Mouse (Mus musculus): ENCODE data around the gene Dock2. TPM values are rescaled to one million over a fixed set of nuclear protein-coding genes. Genes with fewer than 3 reads are reported as not detected.

The Dock2 gene
- polyA plus RNA-seq, 1 experiment from 2014 or later: 1.4 TPM

DNA sequence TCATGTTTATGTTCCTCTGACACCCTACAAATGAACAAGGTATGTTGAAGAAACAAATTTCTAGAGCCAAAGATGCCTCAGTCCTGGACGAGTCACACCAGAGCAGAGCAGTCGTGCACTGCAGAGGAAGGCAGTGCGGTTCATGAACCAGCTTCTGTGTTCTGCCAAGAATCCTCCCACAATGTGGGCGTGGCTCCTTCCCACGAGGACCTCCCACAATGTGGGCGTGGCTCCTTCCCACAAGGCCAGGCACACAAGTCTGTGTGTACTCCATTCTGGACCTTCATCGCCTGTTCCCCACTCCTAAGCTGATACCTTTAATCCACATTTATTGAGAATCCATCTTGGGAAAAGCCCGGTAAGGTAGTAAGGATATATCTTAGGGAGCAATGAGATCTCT is 8.2 kb upstream of the Dock2 start:
- no peak for ATAC-seq
- Histone ChIP-seq H3K9ac (ENCODE audit: low read depth, low read length) (no peak overlapping the region), H3K9me3 (ENCODE audit: control insufficient read depth, low read length) (no peaks in the 10 kb centered on the region), H3K27me3 (replicated peaks; ENCODE audit: control insufficient read depth, insufficient read depth, low read length) (no peaks in the 10 kb centered on the region), H3K36me3 (ENCODE audit: control insufficient read depth, insufficient read depth, low read length) (no peaks in the 10 kb centered on the region), H3K27ac (ENCODE audit: low read length) (no peak overlapping the region), H3K4me1 (ENCODE audit: control insufficient read depth, insufficient read depth, low read length) (no peaks in the 10 kb centered on the region), H3K4me3 (ENCODE audit: low read length) (no peak overlapping the region), H3K4me2 (ENCODE audit: low read depth, low read length) (no peak overlapping the region)
- WGBS: 57% methylated on average over 8 of the region's 8 CpGs

DNA sequence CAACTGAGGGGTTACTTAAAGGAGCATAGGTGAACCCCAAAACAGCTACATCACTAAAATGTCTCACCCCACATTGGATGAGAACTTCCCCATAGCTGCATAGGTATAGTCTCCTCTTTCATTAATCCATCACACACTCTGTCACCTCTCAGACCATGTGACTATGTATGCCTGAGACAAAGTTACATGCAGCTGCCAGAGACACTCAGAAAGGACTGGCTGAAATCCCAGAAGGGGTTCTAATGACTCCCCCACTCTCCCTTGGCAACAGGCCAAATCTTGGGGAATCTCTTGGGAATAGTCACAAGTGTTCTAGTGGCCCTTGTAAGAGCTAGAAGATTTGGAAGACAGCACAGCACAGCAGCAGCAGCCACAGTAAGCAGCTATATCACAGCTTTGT is 1.2 kb upstream of the Dock2 start:
- H3K4me2 ChIP-seq (ENCODE audit: low read depth, low read length): no peak overlapping the region
- H3K4me3 ChIP-seq (ENCODE audit: low read length): no peak overlapping the region
- no peaks in the 10 kb centered on the region for H3K27me3 ChIP-seq (replicated peaks; ENCODE audit: control insufficient read depth, insufficient read depth, low read length)
- H3K9me3 ChIP-seq (ENCODE audit: control insufficient read depth, low read length): no peaks in the 10 kb centered on the region
- no peaks in the 10 kb centered on the region for H3K36me3 ChIP-seq (ENCODE audit: control insufficient read depth, insufficient read depth, low read length)
- H3K27ac ChIP-seq (ENCODE audit: low read length): no peak overlapping the region
- no peak for ATAC-seq
- H3K9ac ChIP-seq (ENCODE audit: low read depth, low read length): no peak overlapping the region
- no peaks in the 10 kb centered on the region for H3K4me1 ChIP-seq (ENCODE audit: control insufficient read depth, insufficient read depth, low read length)

DNA sequence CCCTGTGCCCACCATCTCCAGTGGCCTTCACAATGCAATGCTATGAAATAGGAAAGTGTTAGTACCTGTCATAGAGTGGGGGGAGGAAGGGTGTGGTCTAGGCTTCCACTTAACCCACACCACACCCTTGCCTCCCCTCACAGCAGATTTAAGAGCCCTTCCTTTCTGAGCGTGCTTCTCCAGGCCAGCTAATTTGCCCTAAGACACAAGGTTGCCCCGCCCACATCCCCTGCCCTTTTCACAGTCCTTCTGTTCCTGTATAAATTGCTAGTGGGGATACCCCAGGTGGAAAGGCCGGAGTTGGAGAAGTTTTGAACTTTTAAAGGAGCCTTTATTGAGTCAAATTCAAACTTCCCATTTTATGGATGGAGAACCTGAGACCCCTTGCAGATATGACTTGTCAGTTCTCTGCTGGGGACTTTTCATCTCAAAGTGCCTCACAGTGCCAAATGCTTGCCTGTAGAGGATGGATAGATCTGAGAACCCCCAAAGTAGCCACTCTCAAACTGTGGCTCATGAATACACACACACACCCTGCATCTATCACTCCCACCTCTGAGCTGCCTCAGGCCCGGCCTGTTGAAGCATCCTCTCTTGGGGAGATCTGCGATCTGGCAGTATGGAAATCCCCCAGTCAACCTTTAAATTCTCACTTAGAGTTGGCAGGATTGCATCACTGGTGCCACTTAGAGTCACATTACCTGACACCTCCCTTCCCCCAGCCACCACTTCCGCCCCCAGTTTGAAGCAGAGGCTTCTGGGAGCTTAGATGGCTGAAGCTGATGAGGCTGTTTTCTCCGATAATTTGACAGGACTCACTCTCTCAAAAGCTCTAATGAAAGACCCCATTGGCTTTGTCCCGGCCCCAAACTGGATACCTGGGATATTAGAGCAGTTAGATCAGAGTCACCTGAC is 919 bp downstream of the Dock2 start:
- Histone ChIP-seq H3K9ac (ENCODE audit: low read depth, low read length) (no peak overlapping the region), H3K9me3 (ENCODE audit: control insufficient read depth, low read length) (no peaks in the 10 kb centered on the region), H3K36me3 (ENCODE audit: control insufficient read depth, insufficient read depth, low read length) (no peaks in the 10 kb centered on the region), H3K4me2 (ENCODE audit: low read depth, low read length) (no peak overlapping the region), H3K27ac (ENCODE audit: low read length) (no peak overlapping the region), H3K27me3 (replicated peaks; ENCODE audit: control insufficient read depth, insufficient read depth, low read length) (no peaks in the 10 kb centered on the region), H3K4me3 (ENCODE audit: low read length) (no peak overlapping the region; the same call in 1 of the 2 replicates), H3K4me1 (ENCODE audit: control insufficient read depth, insufficient read depth, low read length) (no peaks in the 10 kb centered on the region)
- WGBS: 70% methylated on average over 8 of the region's 8 CpGs
- ATAC-seq: no peak

DNA sequence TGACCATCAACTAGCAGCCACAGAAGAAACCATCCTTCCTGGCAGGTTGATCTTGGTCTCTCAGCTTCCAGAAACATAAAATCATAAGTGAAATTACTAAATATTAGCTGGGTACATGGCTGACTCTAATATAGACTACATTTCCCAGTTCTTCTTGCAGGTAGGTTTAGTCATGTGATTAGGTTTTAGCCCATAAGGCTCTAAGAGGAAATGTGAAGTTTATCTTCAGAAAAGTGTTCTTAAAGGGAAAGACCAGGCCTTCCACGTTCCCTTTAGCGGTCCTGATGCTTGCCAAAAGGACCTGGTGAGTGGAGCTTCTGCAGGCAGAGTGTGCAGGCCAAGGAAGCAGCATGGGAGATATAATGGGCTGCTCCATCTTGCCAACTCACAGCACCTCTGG is 2.9 kb downstream of the Dock2 start:
- Histone ChIP-seq H3K36me3 (ENCODE audit: control insufficient read depth, insufficient read depth, low read length) (no peaks in the 10 kb centered on the region), H3K4me2 (ENCODE audit: low read depth, low read length) (no peak overlapping the region), H3K9ac (ENCODE audit: low read depth, low read length) (no peak overlapping the region), H3K4me1 (ENCODE audit: control insufficient read depth, insufficient read depth, low read length) (no peaks in the 10 kb centered on the region), H3K27me3 (replicated peaks; ENCODE audit: control insufficient read depth, insufficient read depth, low read length) (no peaks in the 10 kb centered on the region), H3K4me3 (ENCODE audit: low read length) (no peak overlapping the region), H3K27ac (ENCODE audit: low read length) (no peak overlapping the region), H3K9me3 (ENCODE audit: control insufficient read depth, low read length) (no peaks in the 10 kb centered on the region)
- 82% methylated on average over 2 of the region's 2 CpGs for WGBS
- ATAC-seq: no peak

DNA sequence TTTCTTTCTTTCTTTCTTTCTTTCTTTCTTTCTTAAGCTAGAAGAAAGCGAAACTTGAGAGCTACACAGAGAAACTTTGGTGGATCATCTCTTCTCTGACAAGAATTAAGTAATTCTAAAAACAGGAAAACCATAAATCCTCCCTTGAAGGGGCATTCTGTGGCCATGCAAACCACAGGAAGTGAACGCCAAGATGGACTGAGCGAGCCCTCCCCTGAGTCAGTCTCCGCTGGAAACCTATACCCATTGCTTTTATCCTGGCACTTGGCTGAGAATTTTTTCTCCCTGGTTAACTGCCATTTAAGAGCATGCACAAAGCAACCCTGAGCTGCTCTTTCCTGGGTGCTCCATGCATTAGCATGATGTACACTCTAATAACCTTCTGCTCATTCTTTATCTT is 3.7 kb downstream of the Dock2 start:
- H3K4me3 ChIP-seq (ENCODE audit: low read length): no peak overlapping the region
- H3K36me3 ChIP-seq (ENCODE audit: control insufficient read depth, insufficient read depth, low read length): no peaks in the 10 kb centered on the region
- WGBS: 84% methylated on average over 4 of the region's 4 CpGs
- no peak overlapping the region for H3K27ac ChIP-seq (ENCODE audit: low read length)
- no peaks in the 10 kb centered on the region for H3K9me3 ChIP-seq (ENCODE audit: control insufficient read depth, low read length)
- no peak overlapping the region for H3K4me2 ChIP-seq (ENCODE audit: low read depth, low read length)
- ATAC-seq: no peak
- H3K4me1 ChIP-seq (ENCODE audit: control insufficient read depth, insufficient read depth, low read length): no peaks in the 10 kb centered on the region
- no peak overlapping the region for H3K9ac ChIP-seq (ENCODE audit: low read depth, low read length)
- H3K27me3 ChIP-seq (replicated peaks; ENCODE audit: control insufficient read depth, insufficient read depth, low read length): no peaks in the 10 kb centered on the region

DNA sequence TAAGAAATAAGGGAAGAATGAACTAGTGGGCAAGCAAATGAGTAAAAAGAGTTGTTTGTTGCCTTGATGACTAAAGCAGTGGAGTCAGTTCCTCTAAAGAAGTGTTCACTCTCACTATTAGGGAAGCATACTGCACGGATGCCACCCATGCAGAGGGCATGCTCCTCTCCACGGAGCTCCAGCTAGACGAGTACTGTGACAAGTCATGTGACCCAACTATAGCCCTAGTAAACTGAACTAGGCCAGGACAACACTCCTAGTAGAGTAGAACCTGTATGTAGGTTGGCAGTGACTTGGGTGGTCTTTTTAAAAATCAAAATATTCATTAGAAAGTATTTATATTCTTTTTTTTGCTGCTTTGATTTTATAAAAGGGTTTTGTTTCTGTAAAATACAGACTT is 5.3 kb downstream of the Dock2 start:
- H3K4me2 ChIP-seq (ENCODE audit: low read depth, low read length): no peak overlapping the region
- no peak overlapping the region for H3K27ac ChIP-seq (ENCODE audit: low read length)
- no peak overlapping the region for H3K4me3 ChIP-seq (ENCODE audit: low read length)
- WGBS: 79% methylated on average over 3 of the region's 3 CpGs
- H3K27me3 ChIP-seq (replicated peaks; ENCODE audit: control insufficient read depth, insufficient read depth, low read length): no peaks in the 10 kb centered on the region
- H3K9ac ChIP-seq (ENCODE audit: low read depth, low read length): no peak overlapping the region
- ATAC-seq: no peak
- H3K9me3 ChIP-seq (ENCODE audit: control insufficient read depth, low read length): no peaks in the 10 kb centered on the region
- no peaks in the 10 kb centered on the region for H3K4me1 ChIP-seq (ENCODE audit: control insufficient read depth, insufficient read depth, low read length)
- no peaks in the 10 kb centered on the region for H3K36me3 ChIP-seq (ENCODE audit: control insufficient read depth, insufficient read depth, low read length)

DNA sequence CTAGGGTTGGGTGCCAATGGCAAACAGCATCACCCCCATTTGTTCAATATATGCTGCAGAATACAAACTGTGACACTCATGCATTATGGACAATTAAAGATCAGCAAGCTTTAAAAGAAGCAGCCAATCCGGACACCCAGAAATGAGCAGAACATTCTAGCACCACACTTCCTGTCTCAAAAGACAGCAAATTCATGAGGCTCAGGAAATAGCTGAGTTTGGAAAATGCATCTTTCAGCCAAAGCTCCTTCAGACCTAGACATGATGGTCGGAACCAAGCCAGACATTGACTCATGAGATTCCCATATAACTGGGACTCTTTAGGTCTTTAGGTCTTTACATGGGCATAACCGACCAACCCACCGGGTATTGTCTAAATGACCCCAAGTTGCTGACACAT is 6.2 kb downstream of the Dock2 start:
- H3K4me3 ChIP-seq (ENCODE audit: low read length): no peak overlapping the region
- no peaks in the 10 kb centered on the region for H3K4me1 ChIP-seq (ENCODE audit: control insufficient read depth, insufficient read depth, low read length)
- ATAC-seq: no peak
- H3K36me3 ChIP-seq (ENCODE audit: control insufficient read depth, insufficient read depth, low read length): no peaks in the 10 kb centered on the region
- 91% methylated on average over 4 of the region's 4 CpGs for WGBS
- H3K9me3 ChIP-seq (ENCODE audit: control insufficient read depth, low read length): no peaks in the 10 kb centered on the region
- no peak overlapping the region for H3K4me2 ChIP-seq (ENCODE audit: low read depth, low read length)
- no peaks in the 10 kb centered on the region for H3K27me3 ChIP-seq (replicated peaks; ENCODE audit: control insufficient read depth, insufficient read depth, low read length)
- H3K27ac ChIP-seq (ENCODE audit: low read length): no peak overlapping the region
- H3K9ac ChIP-seq (ENCODE audit: low read depth, low read length): no peak overlapping the region

DNA sequence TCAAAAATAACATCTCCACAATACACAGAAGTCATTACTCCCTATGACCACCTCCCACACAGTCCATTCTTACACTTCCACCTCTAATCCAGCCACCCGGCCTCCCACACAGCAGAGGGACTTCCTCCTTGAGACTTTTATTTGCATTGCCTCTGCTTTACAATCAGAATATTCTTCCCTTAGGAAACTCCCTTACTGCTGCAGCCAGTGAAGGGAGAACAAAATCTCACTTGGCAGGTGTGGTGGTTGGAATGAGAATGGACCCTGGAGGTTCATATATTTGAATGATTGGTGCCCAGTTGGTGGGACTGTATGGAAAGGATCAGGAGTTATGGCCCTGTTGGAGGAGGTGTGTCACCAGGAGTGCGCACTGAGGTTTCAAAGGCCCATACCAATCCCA is 7.6 kb downstream of the Dock2 start:
- Histone ChIP-seq H3K27ac (ENCODE audit: low read length) (no peak overlapping the region), H3K9me3 (ENCODE audit: control insufficient read depth, low read length) (no peaks in the 10 kb centered on the region), H3K36me3 (ENCODE audit: control insufficient read depth, insufficient read depth, low read length) (no peaks in the 10 kb centered on the region), H3K4me3 (ENCODE audit: low read length) (no peak overlapping the region), H3K9ac (ENCODE audit: low read depth, low read length) (no peak overlapping the region), H3K4me1 (ENCODE audit: control insufficient read depth, insufficient read depth, low read length) (no peaks in the 10 kb centered on the region), H3K4me2 (ENCODE audit: low read depth, low read length) (no peak overlapping the region), H3K27me3 (replicated peaks; ENCODE audit: control insufficient read depth, insufficient read depth, low read length) (no peaks in the 10 kb centered on the region)
- ATAC-seq: no peak
- WGBS: 70% methylated on average over 2 of the region's 2 CpGs

DNA sequence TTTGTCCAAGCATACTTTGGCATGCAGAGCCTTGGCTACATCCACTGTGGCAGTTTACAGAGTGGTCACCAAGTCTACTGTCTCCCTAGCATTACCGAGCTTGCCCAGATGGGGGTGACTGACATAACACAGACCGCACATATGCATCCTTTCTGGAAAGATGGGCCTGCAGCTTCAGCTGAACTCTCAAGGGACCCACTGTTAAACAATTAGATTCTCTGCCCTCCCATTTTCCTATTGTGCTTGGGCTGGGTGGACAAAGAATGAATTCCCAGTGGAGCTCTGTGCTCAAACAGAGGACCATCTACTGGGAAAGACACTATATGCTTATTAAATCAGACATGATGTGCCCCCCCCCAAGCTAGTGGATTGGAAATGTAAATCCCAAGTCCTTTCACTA is 9.1 kb downstream of the Dock2 start:
- no peak overlapping the region for H3K4me3 ChIP-seq (ENCODE audit: low read length)
- H3K9ac ChIP-seq (ENCODE audit: low read depth, low read length): no peak overlapping the region
- H3K9me3 ChIP-seq (ENCODE audit: control insufficient read depth, low read length): no peaks in the 10 kb centered on the region
- 60% methylated on average over 2 of the region's 2 CpGs for WGBS
- H3K4me2 ChIP-seq (ENCODE audit: low read depth, low read length): no peak overlapping the region
- no peaks in the 10 kb centered on the region for H3K27me3 ChIP-seq (replicated peaks; ENCODE audit: control insufficient read depth, insufficient read depth, low read length)
- H3K27ac ChIP-seq (ENCODE audit: low read length): no peak overlapping the region
- no peaks in the 10 kb centered on the region for H3K4me1 ChIP-seq (ENCODE audit: control insufficient read depth, insufficient read depth, low read length)
- no peak for ATAC-seq
- no peaks in the 10 kb centered on the region for H3K36me3 ChIP-seq (ENCODE audit: control insufficient read depth, insufficient read depth, low read length)
